Mouse (Mus musculus): ENCODE measurements around the gene Ugt1a2. TPM values are rescaled to one million over a fixed set of nuclear protein-coding genes. Genes with fewer than 3 reads are reported as not detected.

Ugt1a2 gene
- polyA plus RNA-seq, 1 experiment from 2014 or later = not detected

GRCm38 (mm10) chr1:88211812-88212211, 11.4 kb downstream of the Ugt1a2 start, which contains the start of gene Ugt1a1:
Ugt1a1 (plus strand) TSS chr1:88211959.
- Histone ChIP-seq H3K36me3 (replicated peaks; ENCODE audit: insufficient read depth, low read length) (no peaks in the 10 kb centered on the region), H3K27ac (ENCODE audit: low read depth) (peak within 1 kb of the TSS; percentile 31; the same call in 1 of the 2 replicates), H3K4me3 (ENCODE audit: low read depth, low read length) (peak within 1 kb of the TSS; percentile 1), H3K4me1 (ENCODE audit: insufficient read depth) (peaks cover 9% of the 10 kb centered on the region), H3K9ac (replicated peaks) (0 out of 2 replicates have a peak within 1 kb of the TSS, but pooled peaks have one; percentile 1), H3K27me3 (ENCODE audit: insufficient read depth, low read length) (no peaks in the 10 kb centered on the region), H3K9me3 (ENCODE audit: low read length) (peaks cover 39% of the 10 kb centered on the region), H3K4me2 (ENCODE audit: low read depth, low read length) (peak within 1 kb of the TSS; percentile 11)
- peak; percentile 61 for DNase-seq
- peak; percentile 47 for ATAC-seq
- no peak for TF ChIP-seq CTCF (IDR thresholded peaks at IDR 0.05; ENCODE audit: low read depth)
- no peak for TF ChIP-seq EP300 (IDR thresholded peaks at IDR 0.05; ENCODE audit: low read depth)
- WGBS (ENCODE audit: insufficient replicate concordance) = 61% methylated on average over 8 of the region's 8 CpGs

- ATAC-seq (no peak; the same call in 1 of the 2 replicates), DNase-seq (no peak)
- Histone ChIP-seq H3K27ac (ENCODE audit: low read depth) (peak overlapping the region; percentile 31; the same call in 1 of the 2 replicates), H3K4me2 (ENCODE audit: low read depth, low read length) (peak overlapping the region; percentile 11), H3K9me3 (ENCODE audit: low read length) (peaks cover 44% of the 10 kb centered on the region), H3K4me3 (ENCODE audit: low read depth, low read length) (peak overlapping the region; percentile 1), H3K36me3 (replicated peaks; ENCODE audit: insufficient read depth, low read length) (no peaks in the 10 kb centered on the region), H3K9ac (replicated peaks) (0 out of 2 replicates have a peak overlapping the region, but pooled peaks have one; percentile 1), H3K4me1 (ENCODE audit: insufficient read depth) (peaks cover 3% of the 10 kb centered on the region), H3K27me3 (ENCODE audit: insufficient read depth, low read length) (no peaks in the 10 kb centered on the region)
- WGBS (ENCODE audit: insufficient replicate concordance) = 56% methylated on average over 8 of the region's 8 CpGs
- TF ChIP-seq CTCF (IDR thresholded peaks at IDR 0.05; ENCODE audit: low read depth) (no peak), EP300 (IDR thresholded peaks at IDR 0.05; ENCODE audit: low read depth) (no peak)
Measured at GRCm38 (mm10) chr1:88212341-88213045, 12.1 kb downstream of the Ugt1a2 start.

- Histone ChIP-seq H3K9me3 (ENCODE audit: low read length) (peaks cover 46% of the 10 kb centered on the region), H3K27me3 (ENCODE audit: insufficient read depth, low read length) (no peaks in the 10 kb centered on the region), H3K4me3 (ENCODE audit: low read depth, low read length) (peak overlapping the region; percentile 1; the same call in 1 of the 2 replicates), H3K9ac (replicated peaks) (no peak overlapping the region), H3K27ac (ENCODE audit: low read depth) (peak overlapping the region; percentile 31; the same call in 1 of the 2 replicates), H3K4me2 (ENCODE audit: low read depth, low read length) (peak overlapping the region; percentile 1; the same call in 1 of the 2 replicates), H3K36me3 (replicated peaks; ENCODE audit: insufficient read depth, low read length) (no peaks in the 10 kb centered on the region), H3K4me1 (ENCODE audit: insufficient read depth) (no peaks in the 10 kb centered on the region)
- DNase-seq (no peak), ATAC-seq (peak; percentile 17)
- WGBS (ENCODE audit: insufficient replicate concordance) = 64% methylated on average over 1 of the region's 1 CpGs
- TF ChIP-seq EP300 (IDR thresholded peaks at IDR 0.05; ENCODE audit: low read depth) (no peak), CTCF (IDR thresholded peaks at IDR 0.05; ENCODE audit: low read depth) (no peak)
Measured at GRCm38 (mm10) chr1:88213061-88213460, 12.7 kb downstream of the Ugt1a2 start.

GRCm38 (mm10) chr1:88213766-88214461, 13.5 kb downstream of the Ugt1a2 start:
- peak; percentile 74 for ATAC-seq
- Histone ChIP-seq H3K27me3 (ENCODE audit: insufficient read depth, low read length) (no peaks in the 10 kb centered on the region), H3K9me3 (ENCODE audit: low read length) (peaks cover 46% of the 10 kb centered on the region), H3K4me1 (ENCODE audit: insufficient read depth) (no peaks in the 10 kb centered on the region), H3K4me2 (ENCODE audit: low read depth, low read length) (peak overlapping the region; percentile 2), H3K27ac (ENCODE audit: low read depth) (peak overlapping the region; percentile 4), H3K9ac (replicated peaks) (0 out of 2 replicates have a peak overlapping the region, but pooled peaks have one; percentile 1), H3K36me3 (replicated peaks; ENCODE audit: insufficient read depth, low read length) (no peaks in the 10 kb centered on the region), H3K4me3 (ENCODE audit: low read depth, low read length) (0 out of 2 replicates have a peak overlapping the region, but pooled peaks have one; percentile 0)
- peak; percentile 56 for DNase-seq
- WGBS (ENCODE audit: insufficient replicate concordance) = 68% methylated on average over 2 of the region's 2 CpGs
- TF ChIP-seq EP300 (IDR thresholded peaks at IDR 0.05; ENCODE audit: low read depth) (no peak), CTCF (IDR thresholded peaks at IDR 0.05; ENCODE audit: low read depth) (no peak)

- H3K27ac ChIP-seq (ENCODE audit: low read depth) = peak overlapping the region; percentile 4; the same call in 1 of the 2 replicates
- H3K27me3 ChIP-seq (ENCODE audit: insufficient read depth, low read length) = no peaks in the 10 kb centered on the region
- peak overlapping the region; percentile 2 for H3K4me2 ChIP-seq (ENCODE audit: low read depth, low read length)
- H3K9me3 ChIP-seq (ENCODE audit: low read length) = peaks cover 46% of the 10 kb centered on the region
- ATAC-seq (no peak), DNase-seq (no peak)
- no peaks in the 10 kb centered on the region for H3K4me1 ChIP-seq (ENCODE audit: insufficient read depth)
- no peak for TF ChIP-seq EP300 (IDR thresholded peaks at IDR 0.05; ENCODE audit: low read depth)
- TF ChIP-seq CTCF (IDR thresholded peaks at IDR 0.05; ENCODE audit: low read depth) = no peak
- H3K9ac ChIP-seq (replicated peaks) = 0 out of 2 replicates have a peak overlapping the region, but pooled peaks have one; percentile 1
- no peaks in the 10 kb centered on the region for H3K36me3 ChIP-seq (replicated peaks; ENCODE audit: insufficient read depth, low read length)
- 0 out of 2 replicates have a peak overlapping the region, but pooled peaks have one; percentile 0 for H3K4me3 ChIP-seq (ENCODE audit: low read depth, low read length)
- WGBS (ENCODE audit: insufficient replicate concordance) = 72% methylated on average over 2 of the region's 2 CpGs
Measured at GRCm38 (mm10) chr1:88214462-88214952, 14.1 kb downstream of the Ugt1a2 start.

All from liver, postnatal 0 days (tissue).